Mouse (Mus musculus) neural tube, postnatal 0 days (tissue): ENCODE measurements around the gene Olfr382. TPM values are rescaled to one million over a fixed set of nuclear protein-coding genes. Genes with fewer than 3 reads are reported as not detected.

Source experiments
- polyA plus RNA-seq: library from polyadenylated mRNA; unstranded; fragments of >200 nt; fragmentation: Nextera tagmentation; extraction: Ambion mirVana; gene quantifications from 2 replicates; pipeline ENCODE4 v1.2.1, GENCODE M21; 2015

The Olfr382 gene
- polyA plus RNA-seq: not detected in 2 replicates

DNA sequence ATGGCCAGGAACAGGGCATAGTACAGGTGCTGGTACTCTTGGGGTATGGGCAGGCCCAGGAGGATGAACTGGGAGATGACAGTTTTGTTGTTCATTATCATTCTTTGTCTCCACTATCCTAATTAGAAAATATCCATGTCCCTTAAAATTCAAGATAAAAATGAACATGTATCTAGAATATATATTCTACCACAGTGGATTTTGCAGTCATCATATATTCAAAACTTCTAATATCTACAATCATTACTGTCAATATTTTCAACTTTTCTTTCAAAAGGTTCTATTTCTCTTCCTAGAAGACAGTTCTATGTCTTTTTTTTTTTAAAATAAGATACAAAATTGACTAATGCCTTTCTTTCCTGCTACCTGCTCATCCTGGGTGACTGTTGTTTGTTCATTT is at the start of gene Olfr382:
Gene Olfr382, minus strand, starts transcription at position 101 of the 400 bp plus-strand sequence.

DNA sequence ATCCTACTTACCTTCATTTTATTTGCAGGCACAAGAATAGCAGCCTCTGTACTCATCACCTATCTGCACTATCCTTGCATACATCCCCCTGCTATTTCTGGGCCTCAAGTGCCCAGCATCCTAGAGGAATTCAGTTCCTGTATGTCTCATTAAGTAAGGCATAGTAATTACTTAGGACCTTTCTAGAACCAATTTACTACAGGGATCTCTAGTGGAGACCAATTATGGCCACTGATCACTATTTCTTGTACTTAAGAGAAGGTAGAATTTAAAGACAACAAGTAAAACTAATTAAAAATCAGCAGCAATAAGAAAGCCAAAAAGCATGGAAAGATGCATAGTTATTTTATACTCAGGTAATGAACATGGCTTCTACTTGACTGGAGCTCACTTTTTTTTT is 25.5 kb downstream of the Olfr382 start, which contains the start of gene Olfr381:
Gene Olfr381, minus strand, starts transcription at position 101 of the 400 bp plus-strand sequence.

Other genes with a start within 250 kb of the Olfr382 start
- gene Trpv3, start 249.8 kb downstream of the Olfr382 start, polyA plus RNA-seq: 0.35 and 0.36 TPM in 2 replicates
- 10.9 and 13.3 TPM in 2 replicates for gene Aspa, start 187.6 kb downstream of the Olfr382 start, polyA plus RNA-seq
- 0.08 TPM in 1 of 2 replicates, not detected in the other for gene Gm49340, start 187.5 kb downstream of the Olfr382 start, polyA plus RNA-seq
- gene Spata22, start 187.5 kb downstream of the Olfr382 start, polyA plus RNA-seq: 0.23 and 0.28 TPM in 2 replicates
- gene Olfr20, start 166.4 kb downstream of the Olfr382 start, polyA plus RNA-seq: 0.08 TPM in 1 of 2 replicates, not detected in the other
- not detected in 2 replicates for gene Olfr376, start 146.0 kb downstream of the Olfr382 start, polyA plus RNA-seq
- gene Olfr1, start 117.6 kb downstream of the Olfr382 start, polyA plus RNA-seq: not detected in 2 replicates
- not detected in 2 replicates for gene Olfr378, start 88.7 kb downstream of the Olfr382 start, polyA plus RNA-seq
- not detected in 2 replicates for gene Olfr380, start 59.7 kb downstream of the Olfr382 start, polyA plus RNA-seq
- not detected in 2 replicates for gene Olfr381, start 25.6 kb downstream of the Olfr382 start, polyA plus RNA-seq
- gene Olfr385, start 75.8 kb upstream of the Olfr382 start, polyA plus RNA-seq: not detected in 2 replicates
- not detected in 2 replicates for gene Olfr384, start 81.4 kb upstream of the Olfr382 start, polyA plus RNA-seq
- gene Zfp735, start 171.6 kb upstream of the Olfr382 start, polyA plus RNA-seq: not detected in 2 replicates